Mouse (Mus musculus): Measurements from ENCODE around the gene Gm43302. TPM values are rescaled to one million over a fixed set of nuclear protein-coding genes. Genes with fewer than 3 reads are reported as not detected.

Gene Gm43302
- 0.78 and 1.1 TPM in 2 replicates for polyA plus RNA-seq (2012; rRNA removed)

DNA sequence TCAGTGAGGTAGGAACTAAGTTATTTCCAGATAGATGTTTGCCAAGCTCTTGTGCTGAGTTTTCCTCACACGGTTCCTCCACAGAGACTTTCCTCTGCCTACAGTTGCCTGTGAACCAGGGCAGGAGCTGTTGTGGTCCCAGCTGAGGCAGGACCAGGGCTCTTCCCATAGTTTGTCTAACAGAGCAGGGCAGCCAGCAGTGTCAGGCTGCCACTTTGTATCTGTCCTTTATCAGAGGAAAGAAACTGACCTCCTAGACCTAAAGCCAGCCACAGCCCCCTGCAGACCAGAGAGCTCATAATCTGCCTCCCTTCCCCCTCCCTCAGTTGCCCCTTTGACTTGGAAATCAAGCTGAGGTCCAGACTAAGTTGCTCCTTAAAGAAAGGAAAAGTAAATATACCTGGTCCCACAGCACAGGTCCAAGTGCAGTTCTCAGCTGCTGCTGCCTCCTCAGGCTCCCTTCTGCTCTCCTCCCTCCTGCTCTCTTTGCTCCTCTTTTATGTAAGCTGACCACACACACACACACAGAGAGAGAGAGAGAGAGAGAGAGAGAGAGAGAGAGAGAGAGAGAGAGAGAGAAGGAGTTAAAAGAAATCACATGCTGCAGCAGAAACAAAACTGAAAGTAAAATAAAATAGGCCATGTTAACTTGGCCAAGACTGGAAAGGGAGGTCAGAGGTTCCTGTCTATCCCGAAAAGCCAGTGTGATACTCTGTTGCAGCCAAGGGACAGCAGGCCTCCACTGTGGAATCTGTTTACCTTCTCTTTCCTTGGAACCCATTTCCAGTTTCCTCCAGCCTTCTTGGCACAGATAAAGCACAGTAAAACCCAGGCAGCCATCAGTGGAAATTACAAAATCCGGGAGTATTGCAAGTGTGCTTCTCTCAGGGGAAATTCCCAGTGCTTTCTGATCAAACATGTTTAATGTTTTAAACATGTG lies at the start of gene Gm43302, which contains the start of gene Gbp6:
Gene Gm43302 (minus strand): TSS at position 470 of the 940 bp plus-strand sequence.
Gene Gbp6 (minus strand): TSS at position 473 of the 940 bp plus-strand sequence.

DNA sequence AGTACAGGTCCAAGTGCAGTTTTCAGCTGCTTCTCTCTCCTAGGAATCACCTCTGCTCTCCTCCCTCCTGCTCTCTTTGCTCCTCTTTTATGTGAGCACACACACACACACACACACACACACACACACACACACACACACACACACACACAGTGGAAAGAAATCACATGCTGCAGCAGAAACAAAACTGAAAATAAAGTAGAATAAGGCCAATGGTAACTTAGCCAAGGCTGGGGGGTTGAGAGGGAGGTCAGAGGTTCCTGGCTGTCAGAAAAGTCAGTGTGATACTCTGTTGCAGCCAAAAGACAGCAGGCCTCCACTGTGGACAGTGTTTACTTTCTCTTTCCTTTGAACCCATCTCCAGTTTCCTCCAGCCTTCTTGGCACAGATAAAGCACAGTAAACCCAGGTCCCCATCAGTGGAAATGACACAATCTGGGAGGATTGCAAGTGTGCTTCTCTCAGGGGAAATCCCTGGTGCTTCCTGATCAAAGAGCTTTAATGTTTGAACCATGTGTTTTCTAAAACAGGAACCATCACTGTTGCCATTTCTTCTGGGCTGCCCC lies 53.9 kb downstream of the Gm43302 start, which contains the start of gene Gbp10:
Gene Gbp10 (minus strand): TSS at position 51 of the 565 bp plus-strand sequence.

Other genes with a start within 250 kb of the Gm43302 start
- gene Gbp9, start 154.2 kb downstream of the Gm43302 start, polyA plus RNA-seq (2012; rRNA removed), result 3.3 and 4.2 TPM in 2 replicates
- 4.5 and 6.0 TPM in 2 replicates for gene Gbp8, start 154.2 kb downstream of the Gm43302 start, polyA plus RNA-seq (2012; rRNA removed)
- 9.6 and 11.5 TPM in 2 replicates for gene Gbp4, start 154.1 kb downstream of the Gm43302 start, polyA plus RNA-seq (2012; rRNA removed)
- gene Gbp10, start 54.2 kb downstream of the Gm43302 start, polyA plus RNA-seq (2012; rRNA removed), result 0.15 and 0.56 TPM in 2 replicates
- gene Gbp6, start within 50 bp of the Gm43302 start, polyA plus RNA-seq (2012; rRNA removed), result 3.1 and 3.4 TPM in 2 replicates
- gene Lrrc8b, start 122.1 kb upstream of the Gm43302 start, polyA plus RNA-seq (2012; rRNA removed), result 8.5 and 10.0 TPM in 2 replicates
- gene Lrrc8c, start 225.7 kb upstream of the Gm43302 start, polyA plus RNA-seq (2012; rRNA removed), result 13.3 and 25.5 TPM in 2 replicates